Mouse (Mus musculus) spleen, postnatal 10 days (tissue): Measurements from ENCODE around the gene Pde7b.

Experiments
- DNase-seq, 2 experiments: peaks; one replicate each; pipeline ENCODE4 v3.0.0; 2021 to 2022; ENCODE audit warnings: low spot score in 2 of 2

The Pde7b gene

GRCm38 (mm10) chr10:20493826-20494455 is 230.9 kb downstream of the Pde7b start:
- DNase-seq, result no peak

- no peak for DNase-seq
These were observed 232.5 kb downstream of the Pde7b start for GRCm38 (mm10) chr10:20492216-20492964.

- peak in 1 of 2 experiments; percentile 23 for DNase-seq
These were observed 234.1 kb downstream of the Pde7b start for GRCm38 (mm10) chr10:20490775-20491174.

- DNase-seq, result no peak
These were observed 234.6 kb downstream of the Pde7b start for GRCm38 (mm10) chr10:20490281-20490680.

GRCm38 (mm10) chr10:20486461-20487253 is 238.2 kb downstream of the Pde7b start:
- DNase-seq, result no peak

GRCm38 (mm10) chr10:20485816-20486215 is 239.1 kb downstream of the Pde7b start:
- DNase-seq, result no peak

GRCm38 (mm10) chr10:20479481-20479880 is 245.4 kb downstream of the Pde7b start:
- DNase-seq, result no peak

- DNase-seq, result no peak
These were observed 246.4 kb downstream of the Pde7b start for GRCm38 (mm10) chr10:20478456-20478855.

- DNase-seq, result no peak
These were observed 250.0 kb downstream of the Pde7b start for GRCm38 (mm10) chr10:20474831-20475230.

GRCm38 (mm10) chr10:20474036-20474435 is 250.8 kb downstream of the Pde7b start:
- no peak for DNase-seq

- no peak for DNase-seq
These were observed 251.4 kb downstream of the Pde7b start for GRCm38 (mm10) chr10:20473505-20473904.

GRCm38 (mm10) chr10:20472007-20472406 is 252.9 kb downstream of the Pde7b start:
- DNase-seq, result no peak

GRCm38 (mm10) chr10:20464631-20465030 is 260.2 kb downstream of the Pde7b start:
- no peak for DNase-seq

GRCm38 (mm10) chr10:20463941-20464340 is 260.9 kb downstream of the Pde7b start:
- DNase-seq, result no peak

GRCm38 (mm10) chr10:20462596-20462995 is 262.3 kb downstream of the Pde7b start:
- DNase-seq, result no peak

GRCm38 (mm10) chr10:20459657-20460350 is 265.1 kb downstream of the Pde7b start:
- no peak for DNase-seq

- DNase-seq, result no peak
These were observed 265.7 kb downstream of the Pde7b start for GRCm38 (mm10) chr10:20459160-20459559.

GRCm38 (mm10) chr10:20454387-20455065 is 270.4 kb downstream of the Pde7b start:
- DNase-seq, result no peak

- no peak for DNase-seq
These were observed 287.4 kb downstream of the Pde7b start for GRCm38 (mm10) chr10:20437428-20437827.

GRCm38 (mm10) chr10:20437021-20437420 is 287.9 kb downstream of the Pde7b start:
- no peak for DNase-seq

GRCm38 (mm10) chr10:20435913-20436312 is 289.0 kb downstream of the Pde7b start:
- DNase-seq, result no peak
